Mouse (Mus musculus) ES-Bruce4 (cell line): Measurements from ENCODE around the gene Ucp2.

Experiments
- CTCF ChIP-seq: IDR thresholded peaks from one replicate; pipeline ENCODE4 v1.8.1; 2011; ENCODE audit warnings: low read depth, low read length
- POLR2A ChIP-seq: IDR thresholded peaks from one replicate; pipeline ENCODE4 v1.8.1; 2011; ENCODE audit warnings: low read length; ENCODE audit not compliant: insufficient read depth

DNA sequence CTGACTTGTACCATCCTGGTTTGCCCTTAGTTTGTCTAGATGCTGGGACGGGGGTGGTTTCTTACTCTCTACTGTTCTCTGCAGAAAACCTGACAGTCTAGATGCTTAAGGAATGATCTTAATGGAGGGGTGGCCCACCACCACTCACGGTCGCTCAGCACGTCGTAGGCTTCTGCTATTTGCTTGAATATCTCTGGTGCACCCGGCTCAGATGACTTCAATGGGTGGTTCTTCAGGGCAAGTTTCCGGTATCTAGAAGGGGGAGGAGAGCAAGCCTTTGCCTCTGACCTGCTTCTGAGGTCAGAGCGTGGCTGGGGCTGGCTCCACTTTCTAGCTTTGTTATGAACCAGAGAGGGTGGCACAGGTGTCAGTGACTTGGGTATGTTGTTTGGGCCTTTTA, 18.5 kb downstream of the Ucp2 start:
- TF ChIP-seq CTCF (no peak), POLR2A (no peak)
